Comparison of ENCODE assay signal across 26 mouse cellular contexts in the genomic region with DNA sequence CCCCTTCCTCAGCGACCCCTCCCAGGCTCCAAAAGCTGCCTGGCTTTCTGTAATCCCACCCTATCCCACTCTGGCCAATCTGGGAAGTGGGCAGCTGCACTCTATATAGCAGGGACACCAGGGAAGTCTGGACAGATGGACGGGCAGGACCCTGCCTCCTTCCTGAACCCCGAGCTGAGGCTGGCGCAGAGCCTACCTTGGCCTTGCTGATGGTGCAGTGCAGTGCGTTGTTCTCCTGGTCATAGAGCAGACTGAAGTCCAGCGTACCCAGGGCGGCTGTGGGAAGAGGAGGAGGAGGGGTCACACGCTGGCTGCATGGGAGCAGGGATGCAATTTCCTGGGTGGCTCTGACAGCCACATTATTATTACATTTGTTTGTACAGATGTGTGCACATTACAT. TPM values are rescaled to one million over a fixed set of nuclear protein-coding genes. Genes with fewer than 3 reads are reported as not detected.
A peak's percentile ranks its signal among the peaks of the same experiment; 100 is the strongest.
DNase-seq lines count a peak whose midpoint lies in the region; ATAC-seq lines count a peak whose summit lies in the region.
"Had no signal": no experiment of that assay in that cellular context is flagged by ENCODE, and none has a peak within 500 bp of the region (broad histone marks: within the 10 kb centered on the region; RNA-seq: fewer than 3 reads in every experiment).

No protein-coding gene starts in this region.

- H3K4me3 ChIP-seq in kidney, embryonic 14.5 days (ENCODE audit: low read length) = no peak overlapping the region
- no peak overlapping the region for H3K4me3 ChIP-seq in kidney, embryonic 15.5 days (replicated peaks)
- H3K4me3 ChIP-seq: embryonic facial prominence, embryonic 12.5 days; embryonic facial prominence, embryonic 15.5 days; heart, embryonic 12.5 days; heart, embryonic 15.5 days; hindbrain, embryonic 10.5 days; hindbrain, embryonic 13.5 days had no signal

- H3K4me2 ChIP-seq in kidney, embryonic 14.5 days (replicated peaks; ENCODE audit: low read depth, low read length) = no peak overlapping the region
- no peak overlapping the region for H3K4me2 ChIP-seq in kidney, embryonic 15.5 days
- H3K4me2 ChIP-seq: embryonic facial prominence, embryonic 12.5 days; embryonic facial prominence, embryonic 15.5 days; heart, embryonic 12.5 days; heart, embryonic 15.5 days; hindbrain, embryonic 13.5 days had no signal

- H3K36me3 ChIP-seq in kidney, embryonic 14.5 days (ENCODE audit: control insufficient read depth, insufficient read depth, low read length) = no peaks in the 10 kb centered on the region
- H3K36me3 ChIP-seq in kidney, embryonic 15.5 days = no peaks in the 10 kb centered on the region
- H3K36me3 ChIP-seq: embryonic facial prominence, embryonic 12.5 days; embryonic facial prominence, embryonic 15.5 days; heart, embryonic 12.5 days; heart, embryonic 15.5 days; hindbrain, embryonic 10.5 days; hindbrain, embryonic 13.5 days had no signal

- no peaks in the 10 kb centered on the region for H3K27me3 ChIP-seq in kidney, embryonic 14.5 days (ENCODE audit: control insufficient read depth, insufficient read depth, low read length)
- no peaks in the 10 kb centered on the region; the same call in 1 of the 2 replicates for H3K27me3 ChIP-seq in kidney, embryonic 15.5 days
- H3K27me3 ChIP-seq: embryonic facial prominence, embryonic 15.5 days had no signal

- no peak overlapping the region for H3K27ac ChIP-seq in kidney, embryonic 14.5 days (ENCODE audit: low read depth, low read length)
- H3K27ac ChIP-seq in kidney, embryonic 15.5 days = no peak overlapping the region
- H3K27ac ChIP-seq: embryonic facial prominence, embryonic 12.5 days; embryonic facial prominence, embryonic 15.5 days; heart, embryonic 15.5 days; hindbrain, embryonic 10.5 days; hindbrain, embryonic 13.5 days had no signal

- no peaks in the 10 kb centered on the region for H3K4me1 ChIP-seq in kidney, embryonic 14.5 days (ENCODE audit: control insufficient read depth, insufficient read depth, low read length)
- H3K4me1 ChIP-seq in kidney, embryonic 15.5 days = 0 out of 2 replicates have a peak, but pooled peaks cover 4% of the 10 kb centered on the region
- H3K4me1 ChIP-seq: embryonic facial prominence, embryonic 12.5 days; embryonic facial prominence, embryonic 15.5 days; heart, embryonic 12.5 days; heart, embryonic 15.5 days had no signal

- no peaks in the 10 kb centered on the region for H3K9me3 ChIP-seq in kidney, embryonic 14.5 days (ENCODE audit: control insufficient read depth, low read length)
- H3K9me3 ChIP-seq in kidney, embryonic 15.5 days (replicated peaks) = no peaks in the 10 kb centered on the region
- H3K9me3 ChIP-seq: embryonic facial prominence, embryonic 12.5 days; embryonic facial prominence, embryonic 15.5 days; heart, embryonic 12.5 days; heart, embryonic 15.5 days; hindbrain, embryonic 10.5 days; hindbrain, embryonic 13.5 days had no signal

- H3K9ac ChIP-seq in kidney, embryonic 14.5 days (ENCODE audit: low read depth, low read length) = no peak overlapping the region
- H3K9ac ChIP-seq in kidney, embryonic 15.5 days = no peak overlapping the region
- H3K9ac ChIP-seq: embryonic facial prominence, embryonic 12.5 days; embryonic facial prominence, embryonic 15.5 days; forebrain, postnatal 0 days; heart, embryonic 12.5 days; heart, embryonic 15.5 days; hindbrain, embryonic 13.5 days had no signal

- 74% methylated on average over 8 of the region's 8 CpGs for WGBS in kidney, embryonic 14.5 days
- 70% methylated on average over 8 of the region's 8 CpGs for WGBS in kidney, embryonic 15.5 days

- DNase-seq in kidney, adult 11 months = peak; percentile 35
- peak; percentile 47 for DNase-seq in kidney, adult 9 months
- DNase-seq in kidney, postnatal 25 days = peak; percentile 49 to 73
- DNase-seq in neural tube, embryonic 10.5 days (ENCODE audit: extremely low spot score, low spot score) = no peak
- no peak for DNase-seq in right cerebral cortex, adult 2 months (ENCODE audit: low spot score in 2 of 2)
- DNase-seq: adrenal gland, adult 2 months; adrenal gland, postnatal 14 days; cerebellum, adult 11 months; cerebellum, adult 2 months; cerebellum, adult 9-11 months; cerebellum, postnatal 25 days; forebrain, postnatal 0 days; gastrocnemius, postnatal 25 days; heart, adult 18-20 months; heart, postnatal 10 days; heart, postnatal 36 days had no signal

- ATAC-seq in kidney, embryonic 14.5 days (ENCODE audit: low FRiP score, low TSS enrichment) = no peak
- no peak for ATAC-seq in kidney, embryonic 15.5 days (replicated peaks; ENCODE audit: low FRiP score)
- ATAC-seq: CD4-positive, CD25-positive, alpha-beta regulatory T cell, adult 4 months; forebrain, embryonic 14.5 days; forebrain, postnatal 0 days had no signal

RNA-seq across cellular contexts. Expression of a gene that starts 10.0 kb away (rescaled TPM):
- polyA plus RNA-seq in kidney, embryonic 14.5 days (2014; fragmentation: Nextera tagmentation; extraction: Ambion mirVana) = 1.1 and 1.2 TPM in 2 replicates
- polyA plus RNA-seq in kidney, embryonic 15.5 days (2015; fragmentation: Nextera tagmentation; extraction: Ambion mirVana) = 1.0 and 1.4 TPM in 2 replicates
- polyA plus RNA-seq: CD4-positive, CD25-positive, alpha-beta regulatory T cell, adult 4 months had no signal

RNA-seq across cellular contexts. Expression of a gene that starts 53.2 kb away (rescaled TPM):
- polyA plus RNA-seq in kidney, embryonic 14.5 days (2014; fragmentation: Nextera tagmentation; extraction: Ambion mirVana) = 918 and 1,088 TPM in 2 replicates
- polyA plus RNA-seq in kidney, embryonic 15.5 days (2015; fragmentation: Nextera tagmentation; extraction: Ambion mirVana) = 963 and 1,014 TPM in 2 replicates

Comparison
In these comparisons a context has a peak if more than half of its experiments do, and no peak if none do; other contexts are left out.
1. DNase-seq: peak in kidney, adult 11 months (single experiment), kidney, adult 9 months (single experiment) and kidney, postnatal 25 days (2 of 2); none in neural tube, embryonic 10.5 days (single experiment) and right cerebral cortex, adult 2 months (0 of 2).